Mouse (Mus musculus): ENCODE results near the gene Itpkc. TPM values are rescaled to one million over a fixed set of nuclear protein-coding genes. Genes with fewer than 3 reads are reported as not detected.

Gene Itpkc
- polyA plus RNA-seq, 1 experiment from 2014 or later: 7.4 TPM

- Histone ChIP-seq H3K36me3 (ENCODE audit: control insufficient read depth, insufficient read depth, low read length) (peaks cover 31% of the 10 kb centered on the region), H3K27ac (replicated peaks; ENCODE audit: low read depth, low read length) (peak within 1 kb of the TSS; percentile 94), H3K9ac (replicated peaks; ENCODE audit: low read length) (peak within 1 kb of the TSS; percentile 73), H3K27me3 (ENCODE audit: control insufficient read depth, insufficient read depth, low read length) (no peaks in the 10 kb centered on the region), H3K4me2 (ENCODE audit: low read length) (peak within 1 kb of the TSS; percentile 79), H3K9me3 (ENCODE audit: control insufficient read depth, low read length) (no peaks in the 10 kb centered on the region), H3K4me3 (replicated peaks; ENCODE audit: low read depth, low read length) (peak within 1 kb of the TSS; percentile 85), H3K4me1 (ENCODE audit: control insufficient read depth, insufficient read depth, low read length) (peaks cover 18% of the 10 kb centered on the region)
- ATAC-seq (ENCODE audit: low FRiP score, low TSS enrichment) (peak; percentile 98), DNase-seq (peak; percentile 97)
- under 1% methylated on average over 64 of the region's 64 CpGs for WGBS
Measured at GRCm38 (mm10) chr7:27195681-27196611, 32.5 kb downstream of the Itpkc start, which contains the start of the genes BC024978 and Snrpa. Gene BC024978 (plus strand): TSS chr7:27195781. Gene Snrpa (minus strand): TSS chr7:27196271.

GRCm38 (mm10) chr7:27193731-27194130 is 34.7 kb downstream of the Itpkc start:
- peak overlapping the region; percentile 79; the same call in 1 of the 2 replicates for H3K4me2 ChIP-seq (ENCODE audit: low read length)
- H3K9me3 ChIP-seq (ENCODE audit: control insufficient read depth, low read length): no peaks in the 10 kb centered on the region
- WGBS: 90% methylated on average over 4 of the region's 4 CpGs
- no peak overlapping the region for H3K27ac ChIP-seq (replicated peaks; ENCODE audit: low read depth, low read length)
- H3K36me3 ChIP-seq (ENCODE audit: control insufficient read depth, insufficient read depth, low read length): peaks cover 53% of the 10 kb centered on the region
- H3K4me3 ChIP-seq (replicated peaks; ENCODE audit: low read depth, low read length): no peak overlapping the region
- peaks cover 18% of the 10 kb centered on the region for H3K4me1 ChIP-seq (ENCODE audit: control insufficient read depth, insufficient read depth, low read length)
- no peaks in the 10 kb centered on the region for H3K27me3 ChIP-seq (ENCODE audit: control insufficient read depth, insufficient read depth, low read length)
- H3K9ac ChIP-seq (replicated peaks; ENCODE audit: low read length): peak overlapping the region; percentile 9; the same call in 1 of the 2 replicates
- DNase-seq (no peak), ATAC-seq (ENCODE audit: low FRiP score, low TSS enrichment) (no peak)

GRCm38 (mm10) chr7:27192434-27192833 is 36.0 kb downstream of the Itpkc start:
- H3K4me1 ChIP-seq (ENCODE audit: control insufficient read depth, insufficient read depth, low read length): peaks cover 18% of the 10 kb centered on the region
- no peak for DNase-seq
- no peak for ATAC-seq (ENCODE audit: low FRiP score, low TSS enrichment)
- H3K9ac ChIP-seq (replicated peaks; ENCODE audit: low read length): no peak overlapping the region
- H3K36me3 ChIP-seq (ENCODE audit: control insufficient read depth, insufficient read depth, low read length): peaks cover 66% of the 10 kb centered on the region
- H3K9me3 ChIP-seq (ENCODE audit: control insufficient read depth, low read length): no peaks in the 10 kb centered on the region
- H3K4me2 ChIP-seq (ENCODE audit: low read length): no peak overlapping the region
- H3K4me3 ChIP-seq (replicated peaks; ENCODE audit: low read depth, low read length): no peak overlapping the region
- H3K27me3 ChIP-seq (ENCODE audit: control insufficient read depth, insufficient read depth, low read length): no peaks in the 10 kb centered on the region
- WGBS: 94% methylated on average over 5 of the region's 5 CpGs
- no peak overlapping the region for H3K27ac ChIP-seq (replicated peaks; ENCODE audit: low read depth, low read length)

- Histone ChIP-seq H3K4me1 (ENCODE audit: control insufficient read depth, insufficient read depth, low read length) (peaks cover 7% of the 10 kb centered on the region), H3K4me2 (ENCODE audit: low read length) (no peak overlapping the region), H3K27ac (replicated peaks; ENCODE audit: low read depth, low read length) (no peak overlapping the region), H3K9ac (replicated peaks; ENCODE audit: low read length) (no peak overlapping the region), H3K9me3 (ENCODE audit: control insufficient read depth, low read length) (no peaks in the 10 kb centered on the region), H3K4me3 (replicated peaks; ENCODE audit: low read depth, low read length) (no peak overlapping the region), H3K36me3 (ENCODE audit: control insufficient read depth, insufficient read depth, low read length) (peaks cover 95% of the 10 kb centered on the region), H3K27me3 (ENCODE audit: control insufficient read depth, insufficient read depth, low read length) (no peaks in the 10 kb centered on the region)
- no peak for DNase-seq
- no peak for ATAC-seq (ENCODE audit: low FRiP score, low TSS enrichment)
- 95% methylated on average over 10 of the region's 10 CpGs for WGBS
Measured at GRCm38 (mm10) chr7:27189271-27189931, 39.1 kb downstream of the Itpkc start.

- Histone ChIP-seq H3K27ac (replicated peaks; ENCODE audit: low read depth, low read length) (no peak overlapping the region), H3K36me3 (ENCODE audit: control insufficient read depth, insufficient read depth, low read length) (peaks cover 69% of the 10 kb centered on the region), H3K4me1 (ENCODE audit: control insufficient read depth, insufficient read depth, low read length) (no peaks in the 10 kb centered on the region), H3K27me3 (ENCODE audit: control insufficient read depth, insufficient read depth, low read length) (no peaks in the 10 kb centered on the region), H3K4me2 (ENCODE audit: low read length) (no peak overlapping the region), H3K9me3 (ENCODE audit: control insufficient read depth, low read length) (no peaks in the 10 kb centered on the region), H3K4me3 (replicated peaks; ENCODE audit: low read depth, low read length) (no peak overlapping the region), H3K9ac (replicated peaks; ENCODE audit: low read length) (no peak overlapping the region)
- no peak for ATAC-seq (ENCODE audit: low FRiP score, low TSS enrichment)
- WGBS: 93% methylated on average over 5 of the region's 5 CpGs
- no peak for DNase-seq
Measured at GRCm38 (mm10) chr7:27185986-27186385, 42.5 kb downstream of the Itpkc start.

- H3K27ac ChIP-seq (replicated peaks; ENCODE audit: low read depth, low read length): no peak overlapping the region
- H3K4me1 ChIP-seq (ENCODE audit: control insufficient read depth, insufficient read depth, low read length): peaks cover 3% of the 10 kb centered on the region; the same call in 1 of the 2 replicates
- ATAC-seq (ENCODE audit: low FRiP score, low TSS enrichment) (no peak), DNase-seq (peak; percentile 32)
- H3K36me3 ChIP-seq (ENCODE audit: control insufficient read depth, insufficient read depth, low read length): peaks cover 59% of the 10 kb centered on the region
- H3K4me3 ChIP-seq (replicated peaks; ENCODE audit: low read depth, low read length): no peak overlapping the region
- WGBS: 76% methylated on average over 3 of the region's 3 CpGs
- H3K9ac ChIP-seq (replicated peaks; ENCODE audit: low read length): no peak overlapping the region
- no peaks in the 10 kb centered on the region for H3K9me3 ChIP-seq (ENCODE audit: control insufficient read depth, low read length)
- H3K4me2 ChIP-seq (ENCODE audit: low read length): no peak overlapping the region
- H3K27me3 ChIP-seq (ENCODE audit: control insufficient read depth, insufficient read depth, low read length): no peaks in the 10 kb centered on the region
Measured at GRCm38 (mm10) chr7:27184964-27185363, 43.5 kb downstream of the Itpkc start.

GRCm38 (mm10) chr7:27182498-27182897 is 46.0 kb downstream of the Itpkc start:
- WGBS: 84% methylated on average over 1 of the region's 1 CpGs

GRCm38 (mm10) chr7:27180837-27181695 is 47.4 kb downstream of the Itpkc start, which contains the start of the genes Gm21983 and Mia:
Gene Gm21983 (minus strand): TSS chr7:27181086.
Gene Mia (minus strand): TSS chr7:27181157.
- H3K9me3 ChIP-seq (ENCODE audit: control insufficient read depth, low read length): no peaks in the 10 kb centered on the region
- H3K27ac ChIP-seq (replicated peaks; ENCODE audit: low read depth, low read length): peak within 1 kb of the TSS; percentile 82
- no peaks in the 10 kb centered on the region for H3K27me3 ChIP-seq (ENCODE audit: control insufficient read depth, insufficient read depth, low read length)
- DNase-seq (no peak), ATAC-seq (ENCODE audit: low FRiP score, low TSS enrichment) (no peak)
- H3K4me3 ChIP-seq (replicated peaks; ENCODE audit: low read depth, low read length): no peak within 1 kb of the TSS
- peaks cover 21% of the 10 kb centered on the region for H3K36me3 ChIP-seq (ENCODE audit: control insufficient read depth, insufficient read depth, low read length)
- WGBS: 71% methylated on average over 14 of the region's 14 CpGs
- peaks cover 14% of the 10 kb centered on the region for H3K4me1 ChIP-seq (ENCODE audit: control insufficient read depth, insufficient read depth, low read length)
- H3K9ac ChIP-seq (replicated peaks; ENCODE audit: low read length): no peak within 1 kb of the TSS
- 0 out of 2 replicates have a peak within 1 kb of the TSS, but pooled peaks have one; percentile 4 for H3K4me2 ChIP-seq (ENCODE audit: low read length)

More at GRCm38 (mm10) chr7:27182498-27182897, 46.0 kb downstream of the Itpkc start:
- no peak overlapping the region for H3K27ac ChIP-seq (replicated peaks; ENCODE audit: low read depth, low read length)
- H3K4me2 ChIP-seq (ENCODE audit: low read length): no peak overlapping the region
- peaks cover 34% of the 10 kb centered on the region for H3K36me3 ChIP-seq (ENCODE audit: control insufficient read depth, insufficient read depth, low read length)
- H3K27me3 ChIP-seq (ENCODE audit: control insufficient read depth, insufficient read depth, low read length): no peaks in the 10 kb centered on the region
- H3K4me3 ChIP-seq (replicated peaks; ENCODE audit: low read depth, low read length): no peak overlapping the region
- no peak overlapping the region for H3K9ac ChIP-seq (replicated peaks; ENCODE audit: low read length)
- DNase-seq: no peak
- peaks cover 14% of the 10 kb centered on the region for H3K4me1 ChIP-seq (ENCODE audit: control insufficient read depth, insufficient read depth, low read length)
- ATAC-seq (ENCODE audit: low FRiP score, low TSS enrichment): no peak
- H3K9me3 ChIP-seq (ENCODE audit: control insufficient read depth, low read length): no peaks in the 10 kb centered on the region
